Mouse (Mus musculus) hindbrain, postnatal 0 days (tissue): ENCODE measurements around the gene Gm44596. TPM values are rescaled to one million over a fixed set of nuclear protein-coding genes. Genes with fewer than 3 reads are reported as not detected.

Experiments
- ATAC-seq: fragments of 200-750 bp; cut with Nextera tagmentation; 2 replicates; pipeline ENCODE4 v1.8.0; 2017; ENCODE audit warnings: mild to moderate bottlenecking, moderate TSS enrichment, moderate library complexity
- DNase-seq: peaks from one replicate; pipeline ENCODE4 v3.0.0-alpha.2; 2015; ENCODE audit warnings: low spot score
- H3K27ac ChIP-seq: fragments of 300-500 bp; sonication (generic); 2 replicates; pipeline ENCODE4 v1.5.1; 2014; ENCODE audit warnings: mild to moderate bottlenecking
- H3K27me3 ChIP-seq: fragments of 300-500 bp; sonication (generic); 2 replicates; pipeline ENCODE4 v1.6.1; 2014; ENCODE audit warnings: low read length, mixed read lengths; ENCODE audit not compliant: insufficient read depth
- H3K36me3 ChIP-seq: fragments of 300-500 bp; sonication (generic); 2 replicates; pipeline ENCODE4 v1.6.1; 2014; ENCODE audit warnings: low read length, mixed read lengths; ENCODE audit not compliant: insufficient read depth
- H3K4me1 ChIP-seq: fragments of 300-500 bp; sonication (generic); 2 replicates; pipeline ENCODE4 v1.6.1; 2014; ENCODE audit warnings: antibody characterized with exemption, low read length, mixed read lengths; ENCODE audit not compliant: insufficient read depth
- H3K4me2 ChIP-seq: fragments of 300-500 bp; sonication (generic); 2 replicates; pipeline ENCODE4 v1.6.1; 2014; ENCODE audit warnings: low read depth, mild to moderate bottlenecking, low read length, moderate library complexity, mixed read lengths
- H3K4me3 ChIP-seq: fragments of 300-500 bp; sonication (generic); 2 replicates; pipeline ENCODE4 v1.5.1; 2014; ENCODE audit warnings: low read length
- H3K9ac ChIP-seq: fragments of 300-500 bp; sonication (generic); replicated peaks from 2 replicates; pipeline ENCODE4 v1.6.1; 2014; ENCODE audit warnings: mild to moderate bottlenecking, low read length, moderate library complexity, mixed read lengths
- H3K9me3 ChIP-seq: fragments of 300-500 bp; sonication (generic); 2 replicates; pipeline ENCODE4 v1.6.1; 2016; ENCODE audit warnings: low read length, mixed read lengths
- CTCF ChIP-seq: IDR thresholded peaks from 2 replicates; pipeline ENCODE4 v1.5.1; 2016; ENCODE audit warnings: antibody characterized with exemption, control low read depth, low read depth
- WGBS: fragments of 180-500 bp; shearing (Covaris S2); extraction: QIAGEN DNeasy Blood & Tissue Kit; methylation state at CpG from one replicate; pipeline ENCODE4 v1.1.7; 2014; 5-methylcytosine and 5-hydroxymethylcytosine counted together
- polyA plus RNA-seq: library from polyadenylated mRNA; unstranded; fragments of >200 nt; fragmentation: Nextera tagmentation; extraction: Ambion mirVana; gene quantifications from 2 replicates; pipeline ENCODE4 v1.2.1, GENCODE M21; 2015
- total RNA-seq: library from RNA; depleted of rRNA; stranded (reverse); fragments of >200 nt; gene quantifications from 2 replicates; pipeline ENCODE4 v1.2.3, GENCODE M21; 2014; rRNA removed

Gene Gm44596
- total and polyA plus RNA-seq, 2 experiments from 2014 or later: not detected

DNA sequence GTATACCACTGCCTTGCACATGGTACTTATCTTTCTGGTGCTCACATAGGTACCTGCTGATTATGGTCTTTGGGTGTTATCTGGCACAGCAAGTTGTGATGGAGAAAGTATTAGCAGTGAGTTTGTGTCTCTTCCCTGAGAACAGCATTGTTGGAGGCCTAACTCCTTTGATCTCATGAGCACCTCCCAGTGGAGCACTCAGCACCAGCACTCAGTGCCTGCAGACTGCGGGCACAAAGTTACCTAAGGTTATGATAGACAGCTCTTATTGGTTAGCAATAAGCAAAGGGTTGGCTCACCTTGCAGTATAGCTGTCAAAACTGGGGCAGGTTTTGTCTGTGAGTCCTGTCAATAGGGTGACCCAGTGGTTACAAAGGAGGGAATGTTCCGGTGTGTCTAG, 64.9 kb downstream of the Gm44596 start:
- TF ChIP-seq CTCF: 0 out of 2 replicates have a peak, but pooled peaks have one; percentile 16
- no peak overlapping the region for H3K9ac ChIP-seq
- 91% methylated on average over 2 of the region's 2 CpGs for WGBS
- DNase-seq: no peak
- peaks cover 5% of the 10 kb centered on the region; the same call in 1 of the 2 replicates for H3K36me3 ChIP-seq
- H3K4me2 ChIP-seq: no peak overlapping the region
- no peaks in the 10 kb centered on the region; the same call in none of the 2 replicates for H3K4me1 ChIP-seq
- H3K27me3 ChIP-seq: no peaks in the 10 kb centered on the region
- H3K4me3 ChIP-seq: no peak overlapping the region
- H3K27ac ChIP-seq: no peak overlapping the region
- H3K9me3 ChIP-seq: no peaks in the 10 kb centered on the region
- no peak for ATAC-seq

DNA sequence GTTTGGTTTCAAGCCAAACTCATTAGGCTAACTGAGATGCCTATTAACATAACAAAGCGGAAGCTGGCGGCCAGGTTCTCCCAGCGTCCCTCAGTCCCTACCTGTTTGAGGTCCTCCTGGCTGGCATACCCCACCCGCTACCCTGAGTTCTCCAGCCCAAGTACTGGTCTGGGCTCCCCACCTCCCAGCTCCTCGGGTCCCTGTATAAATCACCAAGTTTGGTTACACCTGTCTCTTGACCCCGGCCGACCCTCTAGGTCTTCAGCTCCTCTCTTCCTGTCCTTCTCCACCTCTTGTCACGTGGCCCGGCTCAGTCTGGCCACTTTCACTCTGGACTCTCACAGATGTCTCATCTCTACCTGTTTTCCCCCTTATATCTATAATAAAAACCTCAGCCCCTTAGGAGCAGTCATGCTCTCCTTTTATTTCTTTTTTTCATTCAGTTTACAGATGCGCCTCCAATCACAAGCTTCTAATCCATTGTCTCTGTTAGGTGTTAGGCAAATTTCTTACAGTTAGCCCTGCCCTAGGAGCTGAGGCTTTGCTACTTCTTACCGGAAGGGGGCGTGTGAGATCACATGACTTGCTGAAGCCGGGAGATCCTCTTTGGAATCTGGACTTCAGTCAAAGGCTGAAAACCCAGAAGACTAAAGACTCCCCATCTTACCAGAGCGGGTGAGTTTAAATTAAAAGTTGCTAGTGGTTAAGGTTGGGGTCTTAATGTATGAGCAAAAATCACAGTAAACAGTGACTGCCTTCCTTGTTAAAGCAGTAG, 70.6 kb downstream of the Gm44596 start:
- no peaks in the 10 kb centered on the region for H3K36me3 ChIP-seq
- peaks cover 5% of the 10 kb centered on the region for H3K4me1 ChIP-seq
- no peaks in the 10 kb centered on the region for H3K9me3 ChIP-seq
- no peak overlapping the region for H3K27ac ChIP-seq
- no peaks in the 10 kb centered on the region for H3K27me3 ChIP-seq
- H3K4me2 ChIP-seq: peak overlapping the region; percentile 52
- peak; percentile 86 for DNase-seq
- H3K4me3 ChIP-seq: peak overlapping the region; percentile 11
- ATAC-seq: peak; percentile 79
- TF ChIP-seq CTCF: peak; percentile 84
- WGBS: 12% methylated on average over 14 of the region's 14 CpGs
- H3K9ac ChIP-seq: 0 out of 2 replicates have a peak overlapping the region, but pooled peaks have one; percentile 24

DNA sequence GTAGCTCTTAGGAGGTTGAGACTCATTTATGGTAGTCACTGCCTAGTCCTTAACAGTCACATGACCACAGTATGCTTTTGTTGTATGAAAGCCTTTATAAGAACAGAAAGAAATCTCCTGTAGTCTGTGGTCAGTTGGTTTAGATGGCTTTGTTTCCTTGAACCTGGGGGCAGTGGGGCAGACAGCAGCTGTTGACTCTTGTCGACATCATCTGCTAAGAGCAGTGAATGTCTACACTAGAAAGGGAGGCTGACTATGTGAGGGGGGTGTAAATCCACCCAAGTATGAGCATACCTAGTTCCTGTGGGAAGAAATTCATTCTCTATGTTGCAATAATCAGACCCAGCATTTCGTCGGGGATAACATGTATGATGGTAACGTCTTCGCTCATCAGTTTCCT, 71.8 kb downstream of the Gm44596 start:
- 94% methylated on average over 5 of the region's 5 CpGs for WGBS

DNA sequence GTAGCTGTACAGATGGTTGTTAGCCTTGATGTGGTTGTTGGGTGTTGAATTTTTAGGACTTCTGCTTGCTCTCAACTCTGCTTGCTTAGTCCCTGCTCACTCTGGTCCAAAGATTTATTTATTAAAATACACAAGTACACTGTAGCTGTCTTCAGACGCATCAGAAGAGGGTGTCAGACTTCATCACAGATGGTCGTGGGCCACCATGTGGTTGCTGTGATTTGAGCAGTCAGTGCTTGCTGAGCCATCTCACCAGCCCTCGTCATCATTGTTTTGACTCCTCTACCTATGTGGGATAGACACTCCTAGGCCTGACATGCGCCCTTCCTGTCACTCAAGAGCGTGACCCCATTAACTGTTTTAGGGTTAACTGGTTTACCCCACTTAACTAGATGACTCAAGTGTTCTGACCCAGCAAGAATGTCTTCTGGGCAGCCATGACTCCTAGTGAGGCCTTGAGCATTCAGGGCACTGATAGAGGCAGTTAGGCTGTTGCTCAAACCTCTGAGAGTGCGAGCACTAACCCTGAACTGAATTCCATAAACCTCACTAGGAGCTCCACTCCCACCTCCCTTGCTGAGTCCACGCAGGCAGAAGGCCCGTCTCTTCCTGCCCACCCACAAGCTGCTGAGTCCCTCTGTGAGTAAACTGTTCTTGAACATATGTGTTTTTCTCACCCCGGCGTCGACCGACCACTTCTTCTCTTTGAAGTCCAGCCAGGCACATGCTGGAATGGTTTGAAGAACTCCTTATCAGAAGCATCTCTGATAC, 80.7 kb downstream of the Gm44596 start:
- Histone ChIP-seq H3K36me3 (no peaks in the 10 kb centered on the region), H3K27me3 (no peaks in the 10 kb centered on the region), H3K4me1 (no peaks in the 10 kb centered on the region), H3K4me2 (no peak overlapping the region), H3K9ac (no peak overlapping the region), H3K9me3 (no peaks in the 10 kb centered on the region), H3K4me3 (no peak overlapping the region), H3K27ac (no peak overlapping the region)
- no peak for TF ChIP-seq CTCF
- WGBS: 84% methylated on average over 12 of the region's 12 CpGs
- DNase-seq: no peak
- ATAC-seq: no peak

More for the DNA sequence above, 71.8 kb downstream of the Gm44596 start:
- H3K27me3 ChIP-seq: no peaks in the 10 kb centered on the region
- no peaks in the 10 kb centered on the region for H3K9me3 ChIP-seq
- DNase-seq: no peak
- H3K4me2 ChIP-seq: no peak overlapping the region
- no peak overlapping the region for H3K27ac ChIP-seq
- no peak for TF ChIP-seq CTCF
- H3K36me3 ChIP-seq: no peaks in the 10 kb centered on the region
- H3K4me1 ChIP-seq: peaks cover 5% of the 10 kb centered on the region
- H3K9ac ChIP-seq: no peak overlapping the region
- ATAC-seq: no peak
- H3K4me3 ChIP-seq: no peak overlapping the region

Other genes starting within 250 kb of the Gm44596 start
- gene Tspan9, start 231.9 kb upstream of the Gm44596 start, total RNA-seq: 177 and 266 TPM in 2 replicates
- 70.1 and 73.8 TPM in 2 replicates for gene Tspan9, start 231.9 kb upstream of the Gm44596 start, polyA plus RNA-seq
- gene Tead4, start 74.7 kb upstream of the Gm44596 start, total RNA-seq: 0.84 and 0.97 TPM in 2 replicates
- gene Tead4, start 74.7 kb upstream of the Gm44596 start, polyA plus RNA-seq: 0.45 and 0.77 TPM in 2 replicates
- 12.8 and 16.4 TPM in 2 replicates for gene Tulp3, start 19.7 kb upstream of the Gm44596 start, total RNA-seq
- 15.8 and 17.5 TPM in 2 replicates for gene Tulp3, start 19.7 kb upstream of the Gm44596 start, polyA plus RNA-seq
- gene Rhno1, start 12.6 kb upstream of the Gm44596 start, total RNA-seq: 22.8 and 23.1 TPM in 2 replicates
- gene Rhno1, start 12.6 kb upstream of the Gm44596 start, polyA plus RNA-seq: 53.9 and 55.2 TPM in 2 replicates
- 9.7 and 14.4 TPM in 2 replicates for gene Foxm1, start 12.5 kb upstream of the Gm44596 start, total RNA-seq
- gene Foxm1, start 12.5 kb upstream of the Gm44596 start, polyA plus RNA-seq: 7.2 and 7.5 TPM in 2 replicates
- gene Tex52, start within 50 bp of the Gm44596 start, total RNA-seq: 1.4 TPM in 1 of 2 replicates, not detected in the other
- gene Tex52, start within 50 bp of the Gm44596 start, polyA plus RNA-seq: 0.20 and 0.25 TPM in 2 replicates
- 8.4 and 13.5 TPM in 2 replicates for gene Nrip2, start 23.8 kb downstream of the Gm44596 start, total RNA-seq
- gene Nrip2, start 23.8 kb downstream of the Gm44596 start, polyA plus RNA-seq: 9.8 and 10.8 TPM in 2 replicates
- gene Itfg2, start 49.4 kb downstream of the Gm44596 start, total RNA-seq: 33.7 and 80.8 TPM in 2 replicates
- gene Itfg2, start 49.4 kb downstream of the Gm44596 start, polyA plus RNA-seq: 34.0 and 34.1 TPM in 2 replicates
- 161 and 164 TPM in 2 replicates for gene Fkbp4, start 63.2 kb downstream of the Gm44596 start, total RNA-seq
- gene Fkbp4, start 63.2 kb downstream of the Gm44596 start, polyA plus RNA-seq: 238 and 246 TPM in 2 replicates
- 0.14 TPM in 1 of 2 replicates, not detected in the other for gene Pzp, start 151.2 kb downstream of the Gm44596 start, total RNA-seq
- 0.03 and 0.18 TPM in 2 replicates for gene Pzp, start 151.2 kb downstream of the Gm44596 start, polyA plus RNA-seq
- 0.79 and 1.6 TPM in 2 replicates for gene A2ml1, start 206.1 kb downstream of the Gm44596 start, total RNA-seq
- gene A2ml1, start 206.1 kb downstream of the Gm44596 start, polyA plus RNA-seq: 13.2 and 13.8 TPM in 2 replicates
- gene Klrb1a, start 248.0 kb downstream of the Gm44596 start, total RNA-seq: not detected in 2 replicates
- gene Klrb1a, start 248.0 kb downstream of the Gm44596 start, polyA plus RNA-seq: not detected in 2 replicates